Comparison of ENCODE assay signal across 16 mouse cellular contexts in the genomic region with DNA sequence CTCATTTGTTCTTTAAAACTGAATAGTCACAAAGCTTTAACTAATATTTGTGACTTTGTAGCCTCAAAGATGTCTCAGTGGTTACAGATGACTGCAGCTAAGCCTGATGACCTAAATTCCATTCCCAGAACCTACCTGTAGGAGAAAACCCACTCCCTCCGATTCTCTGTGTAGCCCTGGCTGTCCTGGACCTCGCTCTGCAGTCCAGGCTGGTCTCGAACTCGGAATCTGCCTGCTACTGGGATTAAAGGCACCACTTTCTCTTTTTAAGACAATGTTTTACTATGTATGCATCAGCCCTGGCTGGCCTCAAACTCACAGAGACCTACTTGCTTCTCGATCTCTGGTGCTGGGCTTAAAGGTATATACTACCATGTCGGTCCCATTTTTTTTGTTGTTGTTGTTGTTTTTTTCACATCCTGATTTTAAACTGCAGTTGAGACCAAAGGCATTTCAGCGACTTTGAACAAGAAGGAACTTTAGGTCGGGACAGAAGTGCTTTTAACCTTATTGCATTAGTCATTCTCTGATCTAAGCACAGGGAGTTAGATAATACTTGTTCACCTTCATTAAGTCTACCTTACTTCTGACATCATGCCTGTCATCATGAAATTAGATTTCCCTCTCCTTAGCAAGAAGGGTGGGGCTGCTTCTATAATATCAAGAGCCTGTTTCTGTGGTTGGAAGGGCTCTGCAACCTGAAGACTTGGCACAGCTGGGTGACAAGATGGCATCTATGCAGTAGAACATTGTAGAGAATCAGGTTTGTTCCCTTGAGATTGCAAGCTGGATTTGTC.
"Had no signal": no experiment of that assay in that cellular context is flagged by ENCODE, and none has a peak within 500 bp of the region (broad histone marks: within the 10 kb centered on the region; RNA-seq: fewer than 3 reads in every experiment).

No protein-coding gene starts in this region.

- H3K4me3 ChIP-seq: lung, embryonic 15.5 days; megakaryocyte, embryonic 14.5 days; midbrain, embryonic 13.5 days; midbrain, embryonic 15.5 days; neural tube, embryonic 12.5 days had no signal

- DNase-seq: liver, postnatal 0 days; lung, adult 2 months; lung, postnatal 14 days; lung, postnatal 36 days; right cerebral cortex, postnatal 14 days; thymus, adult 18-20 months; thymus, postnatal 14 days; thymus, postnatal 36 days had no signal

- ATAC-seq: liver, postnatal 0 days; lung, postnatal 0 days; midbrain, embryonic 13.5 days; midbrain, embryonic 15.5 days had no signal

- H3K27me3 ChIP-seq: lung, embryonic 15.5 days; midbrain, embryonic 13.5 days; midbrain, embryonic 15.5 days; neural tube, embryonic 12.5 days had no signal

- H3K4me1 ChIP-seq: megakaryocyte, embryonic 14.5 days; midbrain, embryonic 13.5 days; midbrain, embryonic 15.5 days; neural tube, embryonic 12.5 days had no signal

- H3K27ac ChIP-seq: lung, embryonic 15.5 days; macrophage; midbrain, embryonic 13.5 days; midbrain, embryonic 15.5 days; neural tube, embryonic 12.5 days had no signal

- H3K36me3 ChIP-seq: lung, embryonic 15.5 days; midbrain, embryonic 13.5 days; midbrain, embryonic 15.5 days; neural tube, embryonic 12.5 days had no signal

- H3K9ac ChIP-seq: liver, postnatal 0 days; lung, embryonic 15.5 days; midbrain, embryonic 13.5 days; midbrain, embryonic 15.5 days; neural tube, embryonic 12.5 days had no signal

- H3K4me2 ChIP-seq: lung, embryonic 15.5 days; midbrain, embryonic 11.5 days; midbrain, embryonic 13.5 days; midbrain, embryonic 15.5 days; neural tube, embryonic 12.5 days had no signal

- H3K9me3 ChIP-seq: lung, embryonic 15.5 days; midbrain, embryonic 13.5 days; midbrain, embryonic 15.5 days had no signal
